Mouse (Mus musculus) midbrain, postnatal 0 days (tissue): ENCODE data around the gene Vti1a. TPM values are rescaled to one million over a fixed set of nuclear protein-coding genes. Genes with fewer than 3 reads are reported as not detected.

Experiments
- ATAC-seq: fragments of 200-750 bp; cut with Nextera tagmentation; 2 replicates; pipeline ENCODE4 v1.8.0; 2017; ENCODE audit warnings: moderate number of reproducible peaks, mild to moderate bottlenecking, moderate TSS enrichment, moderate library complexity; ENCODE audit not compliant: low FRiP score
- DNase-seq: peaks from one replicate; pipeline ENCODE4 v3.0.0-alpha.2; 2015; ENCODE audit warnings: low spot score
- H3K27ac ChIP-seq: fragments of 300-500 bp; sonication (generic); 2 replicates; pipeline ENCODE4 v1.5.1; 2014; ENCODE audit warnings: low read depth, mild to moderate bottlenecking, low read length, mixed read lengths
- H3K27me3 ChIP-seq: fragments of 300-500 bp; sonication (generic); 2 replicates; pipeline ENCODE4 v1.6.1; 2014; ENCODE audit warnings: low read length, control low read depth, mixed read lengths; ENCODE audit not compliant: insufficient read depth
- H3K36me3 ChIP-seq: fragments of 300-500 bp; sonication (generic); 2 replicates; pipeline ENCODE4 v1.6.1; 2014; ENCODE audit warnings: low read length, control low read depth, mixed read lengths; ENCODE audit not compliant: insufficient read depth
- H3K4me1 ChIP-seq: fragments of 300-500 bp; sonication (generic); 2 replicates; pipeline ENCODE4 v1.6.1; 2014; ENCODE audit warnings: mild to moderate bottlenecking, control low read depth, antibody characterized with exemption, low read length, mixed read lengths; ENCODE audit not compliant: insufficient read depth
- H3K4me2 ChIP-seq: fragments of 300-500 bp; sonication (generic); 2 replicates; pipeline ENCODE4 v1.6.1; 2014; ENCODE audit warnings: low read depth, mild to moderate bottlenecking, low read length, mixed read lengths; ENCODE audit not compliant: poor library complexity, severe bottlenecking
- H3K4me3 ChIP-seq: fragments of 300-500 bp; sonication (generic); 2 replicates; pipeline ENCODE4 v1.5.1; 2014; ENCODE audit warnings: low read depth, mild to moderate bottlenecking, low read length, moderate library complexity
- H3K9ac ChIP-seq: fragments of 300-500 bp; sonication (generic); replicated peaks from 2 replicates; pipeline ENCODE4 v1.6.1; 2014; ENCODE audit warnings: mild to moderate bottlenecking, low read length, moderate library complexity, mixed read lengths; ENCODE audit not compliant: poor library complexity, severe bottlenecking
- H3K9me3 ChIP-seq: fragments of 300-500 bp; sonication (generic); 2 replicates; pipeline ENCODE4 v1.6.1; 2016; ENCODE audit warnings: low read length, control low read depth
- CTCF ChIP-seq: IDR thresholded peaks from 2 replicates; pipeline ENCODE4 v1.5.1; 2016; ENCODE audit warnings: antibody characterized with exemption, mild to moderate bottlenecking
- WGBS: fragments of 180-500 bp; shearing (Covaris S2); extraction: QIAGEN DNeasy Blood & Tissue Kit; methylation state at CpG from one replicate; pipeline ENCODE4 v1.1.7; 2014; 5-methylcytosine and 5-hydroxymethylcytosine counted together
- polyA plus RNA-seq: library from polyadenylated mRNA; unstranded; fragments of >200 nt; fragmentation: Nextera tagmentation; extraction: Ambion mirVana; gene quantifications from 2 replicates; pipeline ENCODE4 v1.2.1, GENCODE M21; 2015
- total RNA-seq: library from RNA; depleted of rRNA; stranded (reverse); fragments of >200 nt; gene quantifications from 2 replicates; pipeline ENCODE4 v1.2.3, GENCODE M21; 2014

Vti1a gene
- total and polyA plus RNA-seq, 2 experiments from 2014 or later, result 34.2 to 43.2 TPM

- Histone ChIP-seq H3K27ac (no peak overlapping the region), H3K9ac (no peak overlapping the region), H3K4me3 (no peak overlapping the region), H3K9me3 (no peaks in the 10 kb centered on the region), H3K27me3 (no peaks in the 10 kb centered on the region), H3K4me2 (no peak overlapping the region), H3K4me1 (peaks cover 5% of the 10 kb centered on the region; the same call in 1 of the 2 replicates), H3K36me3 (no peaks in the 10 kb centered on the region)
- no peak for DNase-seq
- TF ChIP-seq CTCF, result no peak
- ATAC-seq, result no peak
- 41% methylated on average over 6 of the region's 6 CpGs for WGBS
Measured at GRCm38 (mm10) chr19:55408486-55408885, 92.4 kb downstream of the Vti1a start.

GRCm38 (mm10) chr19:55411415-55411814, 95.3 kb downstream of the Vti1a start:
- DNase-seq, result peak; percentile 14
- peak overlapping the region; percentile 13; the same call in 1 of the 2 replicates for H3K4me2 ChIP-seq
- ATAC-seq, result no peak

GRCm38 (mm10) chr19:55411894-55412293, 95.8 kb downstream of the Vti1a start:
- WGBS, result 59% methylated on average over 2 of the region's 2 CpGs

More at GRCm38 (mm10) chr19:55411415-55411814, 95.3 kb downstream of the Vti1a start:
- Histone ChIP-seq H3K4me3 (no peak overlapping the region), H3K27me3 (no peaks in the 10 kb centered on the region), H3K9me3 (no peaks in the 10 kb centered on the region), H3K36me3 (no peaks in the 10 kb centered on the region), H3K4me1 (peaks cover 5% of the 10 kb centered on the region; the same call in 1 of the 2 replicates), H3K9ac (no peak overlapping the region), H3K27ac (peak overlapping the region; percentile 51)
- TF ChIP-seq CTCF, result no peak
- WGBS, result 49% methylated on average over 11 of the region's 11 CpGs

GRCm38 (mm10) chr19:55414050-55414449, 98.0 kb downstream of the Vti1a start:
- Histone ChIP-seq H3K4me2 (no peak overlapping the region), H3K27me3 (no peaks in the 10 kb centered on the region), H3K27ac (no peak overlapping the region), H3K9me3 (no peaks in the 10 kb centered on the region), H3K9ac (no peak overlapping the region), H3K4me1 (peaks cover 5% of the 10 kb centered on the region; the same call in 1 of the 2 replicates), H3K4me3 (no peak overlapping the region), H3K36me3 (no peaks in the 10 kb centered on the region; the same call in 1 of the 2 replicates)
- ATAC-seq (no peak), DNase-seq (peak; percentile 87)
- 35% methylated on average over 8 of the region's 8 CpGs for WGBS
- peak; percentile 89 for TF ChIP-seq CTCF

More at GRCm38 (mm10) chr19:55411894-55412293, 95.8 kb downstream of the Vti1a start:
- Histone ChIP-seq H3K9me3 (no peaks in the 10 kb centered on the region), H3K27me3 (no peaks in the 10 kb centered on the region), H3K9ac (no peak overlapping the region), H3K4me1 (peaks cover 5% of the 10 kb centered on the region; the same call in 1 of the 2 replicates), H3K36me3 (no peaks in the 10 kb centered on the region), H3K27ac (peak overlapping the region; percentile 51), H3K4me3 (no peak overlapping the region), H3K4me2 (no peak overlapping the region)
- no peak for TF ChIP-seq CTCF
- ATAC-seq, result no peak
- DNase-seq, result no peak

- no peak for TF ChIP-seq CTCF
- no peaks in the 10 kb centered on the region for H3K4me1 ChIP-seq
- H3K9ac ChIP-seq, result no peak overlapping the region
- ATAC-seq, result no peak
- H3K27me3 ChIP-seq, result no peaks in the 10 kb centered on the region
- WGBS, result 57% methylated on average over 3 of the region's 3 CpGs
- DNase-seq, result no peak
- H3K4me2 ChIP-seq, result no peak overlapping the region
- no peaks in the 10 kb centered on the region for H3K9me3 ChIP-seq
- H3K27ac ChIP-seq, result no peak overlapping the region
- H3K36me3 ChIP-seq, result no peaks in the 10 kb centered on the region; the same call in 1 of the 2 replicates
- no peak overlapping the region for H3K4me3 ChIP-seq
Measured at GRCm38 (mm10) chr19:55418756-55419155, 102.7 kb downstream of the Vti1a start.

- no peak overlapping the region for H3K27ac ChIP-seq
- H3K36me3 ChIP-seq, result no peaks in the 10 kb centered on the region; the same call in 1 of the 2 replicates
- TF ChIP-seq CTCF, result no peak
- H3K4me1 ChIP-seq, result no peaks in the 10 kb centered on the region
- H3K9ac ChIP-seq, result no peak overlapping the region
- H3K27me3 ChIP-seq, result no peaks in the 10 kb centered on the region
- no peak overlapping the region for H3K4me2 ChIP-seq
- no peaks in the 10 kb centered on the region for H3K9me3 ChIP-seq
- DNase-seq (no peak), ATAC-seq (no peak)
- 51% methylated on average over 3 of the region's 3 CpGs for WGBS
- H3K4me3 ChIP-seq, result no peak overlapping the region
Measured at GRCm38 (mm10) chr19:55419961-55420360, 103.9 kb downstream of the Vti1a start.
